Mouse (Mus musculus): ENCODE data around the gene Gyg. TPM values are rescaled to one million over a fixed set of nuclear protein-coding genes. Genes with fewer than 3 reads are reported as not detected.

The Gyg gene
- polyA plus RNA-seq, 1 experiment, result 12.1 TPM

GRCm38 (mm10) chr3:20155476-20155875, 359 bp upstream of the Gyg start:
- no peak for TF ChIP-seq CTCF (IDR thresholded peaks at IDR 0.05; ENCODE audit: extremely low read depth, insufficient read depth, insufficient read length, insufficient replicate concordance)
- TF ChIP-seq POLR2A (IDR thresholded peaks at IDR 0.05; ENCODE audit: low read depth, low read length), result no peak
- Histone ChIP-seq H3K4me3 (ENCODE audit: extremely low read depth, insufficient read depth, insufficient read length) (no peak overlapping the region; the same call in 1 of the 2 replicates), H3K4me1 (ENCODE audit: control insufficient read depth, insufficient read depth, insufficient read length) (peaks cover 7% of the 10 kb centered on the region), H3K36me3 (ENCODE audit: control insufficient read depth, insufficient read depth, low read length) (no peaks in the 10 kb centered on the region), H3K27me3 (ENCODE audit: control insufficient read depth, insufficient read depth, low read length) (no peaks in the 10 kb centered on the region), H3K27ac (ENCODE audit: insufficient read depth, low read length) (no peak overlapping the region)
- WGBS, result 24% methylated on average over 6 of the region's 6 CpGs
- no peak for DNase-seq (ENCODE audit: low read depth in 1 of 2, low spot score in 2 of 2)

DNA sequence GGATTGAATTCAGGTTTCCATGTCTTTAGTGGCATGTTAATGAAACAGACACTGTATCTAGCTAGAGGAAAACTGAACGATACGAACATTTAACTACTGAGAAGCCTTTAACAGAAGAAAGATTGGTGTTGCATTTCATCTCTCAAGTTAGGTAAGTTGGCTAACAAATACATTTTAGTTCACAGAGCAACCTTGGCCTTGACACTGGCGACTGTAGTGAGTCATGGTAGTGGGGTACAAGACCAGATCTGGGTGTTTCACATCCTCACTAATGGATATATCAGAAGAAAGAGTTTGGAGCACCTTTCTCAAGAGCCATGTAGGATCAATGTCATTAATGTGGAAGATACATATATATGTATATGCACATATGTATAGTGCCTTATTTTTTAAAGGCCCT, 3.5 kb downstream of the Gyg start:
- Histone ChIP-seq H3K4me1 (ENCODE audit: control insufficient read depth, insufficient read depth, insufficient read length) (peaks cover 7% of the 10 kb centered on the region), H3K27me3 (ENCODE audit: control insufficient read depth, insufficient read depth, low read length) (no peaks in the 10 kb centered on the region), H3K36me3 (ENCODE audit: control insufficient read depth, insufficient read depth, low read length) (peaks cover 9% of the 10 kb centered on the region), H3K27ac (ENCODE audit: insufficient read depth, low read length) (no peak overlapping the region), H3K4me3 (ENCODE audit: extremely low read depth, insufficient read depth, insufficient read length) (no peak overlapping the region)
- DNase-seq (ENCODE audit: low read depth in 1 of 2, low spot score in 2 of 2), result no peak
- WGBS, result 93% methylated on average over 3 of the region's 3 CpGs
- TF ChIP-seq CTCF (IDR thresholded peaks at IDR 0.05; ENCODE audit: extremely low read depth, insufficient read depth, insufficient read length, insufficient replicate concordance) (no peak), POLR2A (IDR thresholded peaks at IDR 0.05; ENCODE audit: low read depth, low read length) (no peak)

DNA sequence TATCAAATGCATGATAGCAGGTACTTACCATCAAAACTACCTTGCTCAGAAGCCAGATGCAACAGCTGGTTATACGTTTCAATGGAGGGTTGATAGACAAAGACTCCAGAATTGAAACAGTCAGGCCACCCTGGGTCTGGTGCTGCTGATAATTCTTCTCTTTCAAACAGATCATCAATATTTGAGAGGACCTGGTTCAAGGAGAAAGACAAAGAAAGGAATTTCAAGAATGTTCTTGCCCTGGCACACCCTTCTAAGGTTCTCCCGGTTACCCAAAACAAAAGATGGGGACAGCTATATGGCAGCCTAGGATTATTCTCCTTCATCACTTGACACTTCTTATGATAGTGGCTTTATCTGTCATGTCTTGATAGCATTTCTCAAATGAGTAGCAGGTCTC, 4.6 kb downstream of the Gyg start:
- H3K36me3 ChIP-seq (ENCODE audit: control insufficient read depth, insufficient read depth, low read length), result peaks cover 9% of the 10 kb centered on the region
- WGBS, result 90% methylated on average over 2 of the region's 2 CpGs
- H3K4me1 ChIP-seq (ENCODE audit: control insufficient read depth, insufficient read depth, insufficient read length), result peaks cover 4% of the 10 kb centered on the region; the same call in 1 of the 2 replicates
- H3K27ac ChIP-seq (ENCODE audit: insufficient read depth, low read length), result no peak overlapping the region
- DNase-seq (ENCODE audit: low read depth in 1 of 2, low spot score in 2 of 2), result no peak
- H3K27me3 ChIP-seq (ENCODE audit: control insufficient read depth, insufficient read depth, low read length), result no peaks in the 10 kb centered on the region
- TF ChIP-seq POLR2A (IDR thresholded peaks at IDR 0.05; ENCODE audit: low read depth, low read length), result no peak
- no peak for TF ChIP-seq CTCF (IDR thresholded peaks at IDR 0.05; ENCODE audit: extremely low read depth, insufficient read depth, insufficient read length, insufficient replicate concordance)
- H3K4me3 ChIP-seq (ENCODE audit: extremely low read depth, insufficient read depth, insufficient read length), result no peak overlapping the region

DNA sequence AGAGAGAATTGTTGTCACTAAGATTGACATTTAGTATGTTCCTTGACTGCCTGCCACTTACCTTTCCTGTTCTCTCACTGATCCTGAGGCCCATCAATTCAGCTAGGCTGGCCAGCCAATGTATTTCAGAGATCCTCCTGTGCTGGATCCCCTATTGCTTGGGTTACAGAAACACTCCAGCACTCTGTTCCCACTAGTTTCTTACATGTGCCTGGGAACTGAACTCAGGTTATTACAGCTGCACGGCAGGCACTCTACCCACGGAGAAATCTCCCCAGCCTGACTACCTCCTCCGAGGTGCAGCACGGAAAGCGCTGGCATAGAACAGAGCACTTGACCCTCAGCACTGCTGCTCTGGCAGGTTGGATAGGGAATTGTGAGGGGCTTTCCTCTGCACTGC, 7.5 kb downstream of the Gyg start:
- Histone ChIP-seq H3K4me3 (ENCODE audit: extremely low read depth, insufficient read depth, insufficient read length) (no peak overlapping the region), H3K4me1 (ENCODE audit: control insufficient read depth, insufficient read depth, insufficient read length) (no peaks in the 10 kb centered on the region), H3K27me3 (ENCODE audit: control insufficient read depth, insufficient read depth, low read length) (no peaks in the 10 kb centered on the region), H3K27ac (ENCODE audit: insufficient read depth, low read length) (no peak overlapping the region), H3K36me3 (ENCODE audit: control insufficient read depth, insufficient read depth, low read length) (peaks cover 13% of the 10 kb centered on the region)
- WGBS, result 90% methylated on average over 5 of the region's 5 CpGs
- no peak for DNase-seq (ENCODE audit: low read depth in 1 of 2, low spot score in 2 of 2)
- TF ChIP-seq POLR2A (IDR thresholded peaks at IDR 0.05; ENCODE audit: low read depth, low read length) (no peak), CTCF (IDR thresholded peaks at IDR 0.05; ENCODE audit: extremely low read depth, insufficient read depth, insufficient read length, insufficient replicate concordance) (no peak)

GRCm38 (mm10) chr3:20146884-20147395, 8.2 kb downstream of the Gyg start:
- peaks cover 15% of the 10 kb centered on the region for H3K36me3 ChIP-seq (ENCODE audit: control insufficient read depth, insufficient read depth, low read length)
- DNase-seq (ENCODE audit: low read depth in 1 of 2, low spot score in 2 of 2), result no peak
- TF ChIP-seq POLR2A (IDR thresholded peaks at IDR 0.05; ENCODE audit: low read depth, low read length) (no peak), CTCF (IDR thresholded peaks at IDR 0.05; ENCODE audit: extremely low read depth, insufficient read depth, insufficient read length, insufficient replicate concordance) (no peak)
- no peak overlapping the region for H3K27ac ChIP-seq (ENCODE audit: insufficient read depth, low read length)
- H3K4me3 ChIP-seq (ENCODE audit: extremely low read depth, insufficient read depth, insufficient read length), result no peak overlapping the region
- WGBS, result 82% methylated on average over 7 of the region's 7 CpGs
- H3K4me1 ChIP-seq (ENCODE audit: control insufficient read depth, insufficient read depth, insufficient read length), result no peaks in the 10 kb centered on the region
- no peaks in the 10 kb centered on the region for H3K27me3 ChIP-seq (ENCODE audit: control insufficient read depth, insufficient read depth, low read length)

GRCm38 (mm10) chr3:20145696-20146113, 9.4 kb downstream of the Gyg start:
- no peaks in the 10 kb centered on the region for H3K27me3 ChIP-seq (ENCODE audit: control insufficient read depth, insufficient read depth, low read length)
- H3K27ac ChIP-seq (ENCODE audit: insufficient read depth, low read length), result no peak overlapping the region
- H3K4me3 ChIP-seq (ENCODE audit: extremely low read depth, insufficient read depth, insufficient read length), result no peak overlapping the region
- no peak for TF ChIP-seq POLR2A (IDR thresholded peaks at IDR 0.05; ENCODE audit: low read depth, low read length)
- no peak for TF ChIP-seq CTCF (IDR thresholded peaks at IDR 0.05; ENCODE audit: extremely low read depth, insufficient read depth, insufficient read length, insufficient replicate concordance)
- no peak for DNase-seq (ENCODE audit: low read depth in 1 of 2, low spot score in 2 of 2)
- WGBS, result 85% methylated on average over 1 of the region's 1 CpGs
- peaks cover 15% of the 10 kb centered on the region for H3K36me3 ChIP-seq (ENCODE audit: control insufficient read depth, insufficient read depth, low read length)
- H3K4me1 ChIP-seq (ENCODE audit: control insufficient read depth, insufficient read depth, insufficient read length), result no peaks in the 10 kb centered on the region

- TF ChIP-seq CTCF (IDR thresholded peaks at IDR 0.05; ENCODE audit: extremely low read depth, insufficient read depth, insufficient read length, insufficient replicate concordance), result no peak
- TF ChIP-seq POLR2A (IDR thresholded peaks at IDR 0.05; ENCODE audit: low read depth, low read length), result no peak
- Histone ChIP-seq H3K36me3 (ENCODE audit: control insufficient read depth, insufficient read depth, low read length) (peaks cover 13% of the 10 kb centered on the region), H3K27ac (ENCODE audit: insufficient read depth, low read length) (no peak overlapping the region), H3K4me1 (ENCODE audit: control insufficient read depth, insufficient read depth, insufficient read length) (no peaks in the 10 kb centered on the region), H3K4me3 (ENCODE audit: extremely low read depth, insufficient read depth, insufficient read length) (no peak overlapping the region), H3K27me3 (ENCODE audit: control insufficient read depth, insufficient read depth, low read length) (no peaks in the 10 kb centered on the region)
- no peak for DNase-seq (ENCODE audit: low read depth in 1 of 2, low spot score in 2 of 2)
- WGBS, result 92% methylated on average over 2 of the region's 2 CpGs
Observed at GRCm38 (mm10) chr3:20144401-20144800, 10.7 kb downstream of the Gyg start.

Measured in spleen, adult 2 months (tissue).